Mouse (Mus musculus): ENCODE results near the gene Commd7. TPM values are rescaled to one million over a fixed set of nuclear protein-coding genes. Genes with fewer than 3 reads are reported as not detected.

Commd7 gene
- polyA plus RNA-seq, 1 experiment from 2014 or later: 75.6 TPM

- WGBS: 76% methylated on average over 4 of the region's 4 CpGs
- Histone ChIP-seq H3K4me1 (replicated peaks) (peaks cover 36% of the 10 kb centered on the region), H3K9me3 (no peaks in the 10 kb centered on the region), H3K4me3 (no peak overlapping the region), H3K27me3 (ENCODE audit: insufficient read depth, poor library complexity, severe bottlenecking) (no peaks in the 10 kb centered on the region), H3K36me3 (no peaks in the 10 kb centered on the region), H3K27ac (no peak overlapping the region)
- DNase-seq (ENCODE audit: low spot score): no peak
Observed at GRCm38 (mm10) chr2:153597626-153598025, 35.0 kb downstream of the Commd7 start.

- no peaks in the 10 kb centered on the region for H3K36me3 ChIP-seq
- WGBS: 87% methylated on average over 3 of the region's 3 CpGs
- no peaks in the 10 kb centered on the region for H3K27me3 ChIP-seq (ENCODE audit: insufficient read depth, poor library complexity, severe bottlenecking)
- no peak overlapping the region for H3K4me3 ChIP-seq
- no peak for DNase-seq (ENCODE audit: low spot score)
- H3K4me1 ChIP-seq (replicated peaks): peaks cover 36% of the 10 kb centered on the region
- H3K9me3 ChIP-seq: no peaks in the 10 kb centered on the region
- peak overlapping the region; percentile 0; the same call in 1 of the 2 replicates for H3K27ac ChIP-seq
Observed at GRCm38 (mm10) chr2:153597014-153597413, 35.6 kb downstream of the Commd7 start.

- 52% methylated on average over 4 of the region's 4 CpGs for WGBS
- no peak overlapping the region for H3K27ac ChIP-seq
- DNase-seq (ENCODE audit: low spot score): no peak
- H3K4me1 ChIP-seq (replicated peaks): peaks cover 20% of the 10 kb centered on the region
- H3K36me3 ChIP-seq: no peaks in the 10 kb centered on the region
- H3K27me3 ChIP-seq (ENCODE audit: insufficient read depth, poor library complexity, severe bottlenecking): no peaks in the 10 kb centered on the region
- no peak overlapping the region for H3K4me3 ChIP-seq
- H3K9me3 ChIP-seq: no peaks in the 10 kb centered on the region
Observed at GRCm38 (mm10) chr2:153594998-153595397, 37.6 kb downstream of the Commd7 start.

GRCm38 (mm10) chr2:153593186-153593585, 39.4 kb downstream of the Commd7 start:
- Histone ChIP-seq H3K4me3 (no peak overlapping the region), H3K4me1 (replicated peaks) (peaks cover 19% of the 10 kb centered on the region), H3K27ac (no peak overlapping the region), H3K36me3 (no peaks in the 10 kb centered on the region), H3K27me3 (ENCODE audit: insufficient read depth, poor library complexity, severe bottlenecking) (no peaks in the 10 kb centered on the region), H3K9me3 (no peaks in the 10 kb centered on the region)
- WGBS: 33% methylated on average over 9 of the region's 9 CpGs
- no peak for DNase-seq (ENCODE audit: low spot score)

GRCm38 (mm10) chr2:153592056-153593014, 40.2 kb downstream of the Commd7 start:
- Histone ChIP-seq H3K4me3 (no peak overlapping the region), H3K9me3 (no peaks in the 10 kb centered on the region), H3K27me3 (ENCODE audit: insufficient read depth, poor library complexity, severe bottlenecking) (no peaks in the 10 kb centered on the region), H3K36me3 (no peaks in the 10 kb centered on the region), H3K4me1 (replicated peaks) (peaks cover 15% of the 10 kb centered on the region), H3K27ac (peak overlapping the region; percentile 42)
- WGBS: 77% methylated on average over 8 of the region's 8 CpGs
- DNase-seq (ENCODE audit: low spot score): no peak

GRCm38 (mm10) chr2:153586515-153587174, 45.9 kb downstream of the Commd7 start:
- Histone ChIP-seq H3K27ac (peak overlapping the region; percentile 51), H3K4me3 (peak overlapping the region; percentile 32), H3K27me3 (ENCODE audit: insufficient read depth, poor library complexity, severe bottlenecking) (peaks cover 20% of the 10 kb centered on the region), H3K9me3 (no peaks in the 10 kb centered on the region), H3K36me3 (no peaks in the 10 kb centered on the region), H3K4me1 (replicated peaks) (peaks cover 25% of the 10 kb centered on the region)
- peak; percentile 85 for DNase-seq (ENCODE audit: low spot score)
- 12% methylated on average over 15 of the region's 15 CpGs for WGBS

- peak overlapping the region; percentile 32; the same call in 1 of the 2 replicates for H3K4me3 ChIP-seq
- peak overlapping the region; percentile 51; the same call in 1 of the 2 replicates for H3K27ac ChIP-seq
- WGBS: 65% methylated on average over 6 of the region's 6 CpGs
Observed at GRCm38 (mm10) chr2:153585981-153586380, 46.6 kb downstream of the Commd7 start.

GRCm38 (mm10) chr2:153584396-153584795, 48.2 kb downstream of the Commd7 start:
- DNase-seq (ENCODE audit: low spot score): no peak
- no peak overlapping the region for H3K4me3 ChIP-seq

More at GRCm38 (mm10) chr2:153585981-153586380, 46.6 kb downstream of the Commd7 start:
- Histone ChIP-seq H3K27me3 (ENCODE audit: insufficient read depth, poor library complexity, severe bottlenecking) (peaks cover 20% of the 10 kb centered on the region), H3K4me1 (replicated peaks) (peaks cover 29% of the 10 kb centered on the region), H3K36me3 (no peaks in the 10 kb centered on the region), H3K9me3 (no peaks in the 10 kb centered on the region)
- DNase-seq (ENCODE audit: low spot score): no peak

GRCm38 (mm10) chr2:153583641-153584049, 48.9 kb downstream of the Commd7 start:
- Histone ChIP-seq H3K36me3 (no peaks in the 10 kb centered on the region), H3K9me3 (no peaks in the 10 kb centered on the region), H3K4me3 (no peak overlapping the region), H3K27me3 (ENCODE audit: insufficient read depth, poor library complexity, severe bottlenecking) (peaks cover 20% of the 10 kb centered on the region), H3K27ac (peak overlapping the region; percentile 10; the same call in 1 of the 2 replicates), H3K4me1 (replicated peaks) (peaks cover 38% of the 10 kb centered on the region)
- 51% methylated on average over 14 of the region's 14 CpGs for WGBS
- no peak for DNase-seq (ENCODE audit: low spot score)

More at GRCm38 (mm10) chr2:153584396-153584795, 48.2 kb downstream of the Commd7 start:
- H3K4me1 ChIP-seq (replicated peaks): peaks cover 38% of the 10 kb centered on the region
- H3K36me3 ChIP-seq: no peaks in the 10 kb centered on the region
- H3K27ac ChIP-seq: peak overlapping the region; percentile 35
- H3K27me3 ChIP-seq (ENCODE audit: insufficient read depth, poor library complexity, severe bottlenecking): peaks cover 20% of the 10 kb centered on the region
- no peaks in the 10 kb centered on the region for H3K9me3 ChIP-seq
- 62% methylated on average over 4 of the region's 4 CpGs for WGBS

GRCm38 (mm10) chr2:153582876-153583585, 49.5 kb downstream of the Commd7 start:
- DNase-seq (ENCODE audit: low spot score): no peak
- H3K27ac ChIP-seq: peak overlapping the region; percentile 10; the same call in 1 of the 2 replicates
- peaks cover 38% of the 10 kb centered on the region for H3K4me1 ChIP-seq (replicated peaks)
- no peak overlapping the region for H3K4me3 ChIP-seq
- H3K36me3 ChIP-seq: no peaks in the 10 kb centered on the region
- peaks cover 20% of the 10 kb centered on the region for H3K27me3 ChIP-seq (ENCODE audit: insufficient read depth, poor library complexity, severe bottlenecking)
- H3K9me3 ChIP-seq: no peaks in the 10 kb centered on the region
- 57% methylated on average over 15 of the region's 15 CpGs for WGBS

- Histone ChIP-seq H3K27ac (0 out of 2 replicates have a peak overlapping the region, but pooled peaks have one; percentile 56), H3K4me1 (replicated peaks) (peaks cover 40% of the 10 kb centered on the region), H3K4me3 (no peak overlapping the region), H3K9me3 (no peaks in the 10 kb centered on the region), H3K27me3 (ENCODE audit: insufficient read depth, poor library complexity, severe bottlenecking) (peaks cover 20% of the 10 kb centered on the region), H3K36me3 (no peaks in the 10 kb centered on the region)
- WGBS: 86% methylated on average over 7 of the region's 7 CpGs
- no peak for DNase-seq (ENCODE audit: low spot score)
Observed at GRCm38 (mm10) chr2:153581416-153581815, 51.2 kb downstream of the Commd7 start.

GRCm38 (mm10) chr2:153580458-153580985, 52.1 kb downstream of the Commd7 start:
- Histone ChIP-seq H3K27me3 (ENCODE audit: insufficient read depth, poor library complexity, severe bottlenecking) (peaks cover 14% of the 10 kb centered on the region), H3K4me1 (replicated peaks) (peaks cover 38% of the 10 kb centered on the region), H3K36me3 (no peaks in the 10 kb centered on the region), H3K9me3 (no peaks in the 10 kb centered on the region), H3K4me3 (no peak overlapping the region), H3K27ac (peak overlapping the region; percentile 56; the same call in 1 of the 2 replicates)
- DNase-seq (ENCODE audit: low spot score): no peak
- 55% methylated on average over 4 of the region's 4 CpGs for WGBS
